Mouse (Mus musculus) heart, postnatal 4 days (tissue): Measurements from ENCODE around the gene Pou6f1. TPM values are rescaled to one million over a fixed set of nuclear protein-coding genes. Genes with fewer than 3 reads are reported as not detected.
"Not testable (repeated sequence)": the region's sequence is repeated elsewhere in the genome, so short reads cannot be mapped to it uniquely, and the experiment has no call there.

ENCODE experiments used
- DNase-seq: peaks from one replicate; pipeline ENCODE4 v3.0.0; 2021
- total RNA-seq, 2 experiments: library from RNA; stranded (reverse); gene quantifications; 2 replicates each; pipeline ENCODE4 v1.2.3; 2021

The Pou6f1 gene
- total RNA-seq, 2 experiments from 2014 or later, result 26.3 to 29.3 TPM

- no peak for DNase-seq
Measured at GRCm38 (mm10) chr15:100575366-100575765, 24.4 kb downstream of the Pou6f1 start.

GRCm38 (mm10) chr15:100574378-100574777, 25.4 kb downstream of the Pou6f1 start:
- peak; percentile 31 for DNase-seq

- DNase-seq, result no peak
Measured at GRCm38 (mm10) chr15:100573946-100574345, 25.8 kb downstream of the Pou6f1 start.

- no peak for DNase-seq
Measured at GRCm38 (mm10) chr15:100569239-100569638, 30.5 kb downstream of the Pou6f1 start.

DNA sequence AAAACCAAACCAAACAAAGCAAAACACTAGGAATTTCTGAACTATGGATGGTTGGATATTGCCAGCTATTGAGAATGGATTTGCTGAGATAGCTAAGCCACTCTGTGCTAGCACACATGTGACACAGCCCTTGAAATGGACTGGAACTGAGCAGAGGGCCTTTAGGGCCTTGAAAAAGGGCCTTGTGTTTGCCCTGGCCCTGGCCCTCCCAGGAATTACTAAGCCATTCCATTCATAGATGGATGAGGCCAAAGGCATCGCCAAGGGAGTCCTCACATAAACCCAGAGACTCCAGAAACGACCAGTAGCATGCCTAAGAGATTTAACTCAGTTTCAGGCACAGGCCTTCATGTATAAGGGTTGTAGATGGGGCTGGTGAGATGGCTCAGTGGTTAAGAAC, 33.3 kb downstream of the Pou6f1 start:
- no peak for DNase-seq

DNA sequence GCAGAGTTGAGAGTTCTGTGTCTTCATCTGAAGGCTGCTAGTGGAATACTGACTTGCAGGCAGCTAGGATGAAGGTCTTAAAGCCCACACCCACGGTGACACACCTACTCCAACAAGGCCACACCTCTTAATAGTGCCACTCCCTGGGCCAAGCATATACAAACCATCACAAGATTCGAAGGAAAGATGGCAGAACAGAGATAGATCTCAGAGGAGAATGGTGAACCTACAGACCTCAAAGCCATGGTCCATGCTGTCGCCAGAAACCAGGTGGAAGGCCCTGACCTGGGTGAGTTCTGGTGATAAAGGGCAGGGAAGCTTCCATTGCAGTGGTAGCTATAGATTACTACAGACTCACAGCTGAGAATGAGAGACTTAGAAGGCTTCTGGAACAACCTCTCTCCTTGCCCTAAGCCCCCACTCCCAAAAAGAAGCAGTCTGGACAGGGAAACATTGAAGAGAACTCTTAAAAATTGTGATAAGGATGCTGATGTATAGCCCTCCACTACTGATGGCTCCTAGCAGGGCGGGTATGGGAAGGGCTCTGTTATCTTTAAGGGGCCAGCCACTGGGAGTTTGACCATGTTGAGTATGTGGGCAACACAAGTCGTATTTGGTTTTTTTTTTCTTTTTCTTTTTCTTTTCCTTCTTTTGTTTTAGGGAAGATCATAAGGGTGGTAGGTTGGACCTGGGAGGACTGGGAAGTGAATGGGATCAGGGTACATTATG, 41.9 kb downstream of the Pou6f1 start:
- no peak for DNase-seq

DNA sequence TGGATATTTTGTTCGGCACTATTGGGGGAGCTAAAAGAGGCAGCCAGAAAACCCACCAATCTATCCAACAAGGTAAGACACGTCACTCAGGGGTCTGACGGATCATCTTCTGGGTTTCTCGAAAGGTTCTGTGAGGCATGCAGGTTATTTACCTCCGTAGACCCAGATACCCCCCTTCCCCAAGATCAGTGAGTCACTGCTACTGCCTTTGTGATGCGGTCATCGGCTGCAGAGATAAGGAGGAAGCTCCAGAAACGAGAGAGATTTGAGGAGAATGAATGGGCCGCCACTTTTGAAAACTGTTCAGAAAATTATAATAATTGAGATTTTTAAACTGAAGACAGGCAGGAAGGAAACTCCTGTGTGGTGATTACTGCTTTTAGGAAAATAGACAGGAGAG, 43.4 kb downstream of the Pou6f1 start:
- DNase-seq, result no peak

DNA sequence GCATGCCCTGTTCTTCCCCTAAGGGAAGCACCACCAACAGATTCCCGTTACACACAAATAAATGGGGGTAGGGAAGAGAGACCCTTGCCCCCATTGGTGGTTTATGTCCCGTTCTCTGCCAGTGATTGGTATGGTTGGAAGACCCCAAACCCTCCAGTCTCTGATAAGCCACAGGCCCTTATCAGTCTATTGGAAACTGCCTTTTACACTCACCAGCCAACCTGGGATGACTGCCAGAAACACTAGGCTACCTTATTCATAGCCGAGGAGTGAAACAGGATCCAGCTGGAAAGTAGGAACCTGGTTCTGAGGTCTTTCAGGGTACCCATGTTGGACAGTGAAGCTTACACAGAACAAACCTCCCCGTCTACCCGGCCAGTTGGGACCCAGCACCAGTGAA, 43.8 kb downstream of the Pou6f1 start:
- DNase-seq, result peak; percentile 56

GRCm38 (mm10) chr15:100551326-100552307, 48.2 kb downstream of the Pou6f1 start, which contains the start of gene Tfcp2:
Tfcp2 (minus strand) TSS chr15:100552008.
- peak; percentile 98 for DNase-seq

- DNase-seq, result peak; percentile 31
Measured at GRCm38 (mm10) chr15:100550280-100550679, 49.5 kb downstream of the Pou6f1 start.

- DNase-seq, result not testable (repeated sequence)
Measured at GRCm38 (mm10) chr15:100543651-100544030, 56.1 kb downstream of the Pou6f1 start.

DNA sequence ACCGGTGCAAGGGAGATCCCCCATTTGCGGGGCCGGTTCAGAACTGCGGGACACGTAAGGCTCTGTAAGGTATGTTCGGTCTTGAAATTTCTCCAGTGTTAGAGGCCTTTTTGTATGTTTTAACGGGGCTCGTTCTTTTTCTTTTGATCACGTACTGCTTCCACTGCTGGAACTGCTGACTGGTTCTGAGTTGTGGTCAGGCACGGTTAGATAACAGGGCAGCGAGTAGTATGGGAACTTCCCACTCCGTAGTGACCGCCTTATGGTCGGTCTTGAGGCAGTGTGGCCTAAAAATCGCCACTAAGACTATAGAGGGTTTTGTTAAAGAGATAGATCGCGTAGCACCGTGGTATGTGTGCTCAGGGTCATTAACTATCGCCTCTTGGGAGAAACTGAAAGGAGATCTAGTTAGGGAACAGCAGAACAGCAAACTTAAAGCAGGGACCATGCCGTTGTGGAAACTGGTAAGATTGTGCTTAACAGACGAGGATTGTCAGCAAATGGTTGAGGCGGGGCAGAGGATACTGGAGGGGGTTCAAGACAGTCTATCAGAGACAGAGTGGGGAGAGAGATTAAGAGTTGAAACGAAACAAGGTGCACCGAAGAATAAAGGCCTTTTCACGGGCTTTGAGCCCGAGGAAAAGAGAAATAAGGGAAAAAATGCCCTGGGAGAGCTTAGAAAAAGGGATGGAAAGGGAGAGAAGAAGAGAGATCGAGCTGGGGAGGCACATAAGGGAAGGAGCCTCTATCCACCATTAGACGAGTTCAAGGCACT, 56.7 kb downstream of the Pou6f1 start:
- DNase-seq, result not testable (repeated sequence)

GRCm38 (mm10) chr15:100541426-100541825, 58.4 kb downstream of the Pou6f1 start:
- no peak for DNase-seq

GRCm38 (mm10) chr15:100541001-100541400, 58.8 kb downstream of the Pou6f1 start:
- DNase-seq, result not testable (repeated sequence)

GRCm38 (mm10) chr15:100539411-100539810, 60.4 kb downstream of the Pou6f1 start:
- no peak for DNase-seq

GRCm38 (mm10) chr15:100537913-100538312, 61.9 kb downstream of the Pou6f1 start:
- DNase-seq, result peak; percentile 19

GRCm38 (mm10) chr15:100527900-100528299, 71.9 kb downstream of the Pou6f1 start:
- DNase-seq, result no peak

GRCm38 (mm10) chr15:100525405-100525804, 74.4 kb downstream of the Pou6f1 start:
- no peak for DNase-seq
